Mouse (Mus musculus) spleen, adult 2 months (tissue): ENCODE results near the gene Gfm2.

Experiments
- CTCF ChIP-seq: fragments of 200-500 bp; IDR thresholded peaks from 2 replicates; pipeline ENCODE4 v1.5.1; 2011; ENCODE audit warnings: mild to moderate bottlenecking, inconsistent platforms; ENCODE audit not compliant: insufficient read depth, insufficient read length, insufficient replicate concordance; ENCODE audit errors: extremely low read depth
- POLR2A ChIP-seq: fragments of 200-500 bp; IDR thresholded peaks from 2 replicates; pipeline ENCODE4 v1.6.1; 2011; ENCODE audit warnings: low read depth, low read length, inconsistent platforms

GRCm38 (mm10) chr13:97223856-97224255, 86.1 kb downstream of the Gfm2 start:
- no peak for TF ChIP-seq CTCF
- TF ChIP-seq POLR2A = no peak
